In the genomic region with DNA sequence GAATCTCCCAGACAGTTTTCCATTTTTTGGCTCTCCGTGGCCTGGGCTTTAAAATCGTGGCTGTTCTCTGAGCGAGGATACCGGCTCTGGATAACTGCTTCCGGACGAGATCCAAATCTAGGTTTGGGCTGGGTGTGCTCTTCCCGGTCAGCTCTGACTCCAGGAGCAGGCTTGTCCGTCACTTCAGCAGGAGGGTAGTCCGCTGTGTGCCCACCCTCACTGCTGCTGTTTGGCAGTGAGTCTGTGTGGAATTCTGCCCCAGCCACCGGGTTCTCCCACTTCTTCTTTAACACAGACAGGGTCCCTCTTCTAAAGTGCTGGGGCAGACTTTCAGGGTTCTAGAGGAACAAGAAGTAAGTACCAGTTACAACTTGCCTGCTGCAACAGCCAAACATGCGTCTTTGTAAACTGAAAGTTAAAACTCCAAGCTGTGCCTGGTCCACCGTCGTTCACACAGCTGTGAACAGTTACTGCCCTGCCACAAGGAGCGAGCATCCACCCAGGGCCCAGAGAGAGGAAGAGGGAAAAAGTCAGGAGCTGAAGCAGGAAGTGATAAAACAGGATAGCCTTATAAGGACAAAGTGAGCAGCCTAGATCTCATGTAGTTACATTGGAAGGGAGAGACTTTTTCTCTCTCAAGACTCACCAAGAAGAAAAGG, we compare ENCODE assay signal across 7 mouse cellular contexts. TPM values are rescaled to one million over a fixed set of nuclear protein-coding genes. Genes with fewer than 3 reads are reported as not detected.
DNase-seq lines count a peak whose midpoint lies in the region; ATAC-seq and TF ChIP-seq lines count a peak whose summit lies in the region.

No protein-coding gene starts in this region.

- peaks cover 4% of the 10 kb centered on the region; the same call in 1 of the 2 replicates for H3K4me1 ChIP-seq in bone marrow, adult 2 months (ENCODE audit: control insufficient read depth, insufficient read depth, low read length)
- peaks cover 40% of the 10 kb centered on the region for H3K4me1 ChIP-seq in forebrain, embryonic 12.5 days
- H3K4me1 ChIP-seq in liver, adult 2 months (ENCODE audit: control insufficient read depth, insufficient read depth, low read length): peaks cover 3% of the 10 kb centered on the region; the same call in 1 of the 2 replicates

- peak overlapping the region; percentile 46 for H3ac ChIP-seq in myocyte (ENCODE audit: control insufficient read depth, insufficient read length)

- H3K9ac ChIP-seq in forebrain, embryonic 12.5 days: peak overlapping the region; percentile 47
- H3K9ac ChIP-seq in liver, adult 2 months (ENCODE audit: low read depth, low read length): peak overlapping the region; percentile 63

- no peak for ATAC-seq in forebrain, embryonic 12.5 days (ENCODE audit: low FRiP score)

- H3K27me3 ChIP-seq in forebrain, embryonic 12.5 days: no peaks in the 10 kb centered on the region
- no peaks in the 10 kb centered on the region for H3K27me3 ChIP-seq in liver, adult 2 months (ENCODE audit: control insufficient read depth, insufficient read depth, low read length)
- H3K27me3 ChIP-seq in myocyte (ENCODE audit: control insufficient read depth, insufficient read depth, insufficient read length): no peaks in the 10 kb centered on the region

- no peaks in the 10 kb centered on the region for H3K9me3 ChIP-seq in forebrain, embryonic 12.5 days

- H3K27ac ChIP-seq in bone marrow, adult 2 months (ENCODE audit: control insufficient read depth, insufficient read depth, low read depth, low read length, poor library complexity): peak overlapping the region; percentile 43; the same call in 1 of the 2 replicates
- H3K27ac ChIP-seq in forebrain, embryonic 12.5 days: peak overlapping the region; percentile 95
- H3K27ac ChIP-seq in liver, adult 2 months (replicated peaks; ENCODE audit: insufficient read depth, low read depth, low read length): peak overlapping the region; percentile 70

- peaks cover 5% of the 10 kb centered on the region; the same call in 1 of the 2 replicates for H3K36me3 ChIP-seq in forebrain, embryonic 12.5 days (replicated peaks)
- H3K36me3 ChIP-seq in liver, adult 2 months (ENCODE audit: control insufficient read depth, insufficient read depth, low read length): peaks cover 6% of the 10 kb centered on the region
- peaks cover 10% of the 10 kb centered on the region for H3K36me3 ChIP-seq in myocyte (ENCODE audit: control insufficient read depth, insufficient read depth)

- H3K4me3 ChIP-seq in bone marrow, adult 2 months (replicated peaks; ENCODE audit: control insufficient read depth, low read depth, low read length): peak overlapping the region; percentile 74
- H3K4me3 ChIP-seq in forebrain, embryonic 12.5 days (replicated peaks): peak overlapping the region; percentile 21
- H3K4me3 ChIP-seq in liver, adult 2 months (ENCODE audit: insufficient read depth, low read depth, low read length): peak overlapping the region; percentile 64
- H3K4me3 ChIP-seq in myocyte: peak overlapping the region; percentile 72

- no peak for TF ChIP-seq CTCF in bone marrow, adult 2 months (IDR thresholded peaks at IDR 0.05; ENCODE audit: control insufficient read depth, insufficient read depth, low read length)
- no peak for TF ChIP-seq CTCF in liver, adult 2 months (IDR thresholded peaks at IDR 0.05; ENCODE audit: low read depth, low read length)

- H3K79me2 ChIP-seq in liver, adult 2 months (ENCODE audit: control insufficient read depth, insufficient read depth, low read length): peaks cover 10% of the 10 kb centered on the region; the same call in 1 of the 2 replicates
- peaks cover 68% of the 10 kb centered on the region for H3K79me2 ChIP-seq in myocyte (ENCODE audit: control insufficient read depth, insufficient read depth)

- intact Hi-C loops in heart, postnatal 36 days (cut with DNase I): loop anchor here (2.0 to 5.0 kb wide), 2 partner anchors 17 to 153 kb away; partner anchors contain the start of gene Larp4
- intact Hi-C loops in left cerebral cortex, postnatal 14 days (cut with DNase I): loop anchor here (10.0 kb wide), 1 partner anchor 55 kb away; the partner anchor contains the start of gene Lima1

- DNase-seq in heart, postnatal 36 days: peak; percentile 67 to 71
- DNase-seq in liver, adult 2 months (ENCODE audit: extremely low read depth, low read depth, low spot score): no peak
- no peak for DNase-seq in cerebellum, adult 8-10 months
- no peak for DNase-seq in left cerebral cortex, postnatal 14 days (ENCODE audit: low spot score in 2 of 2)

- no peak for TF ChIP-seq POLR2A in bone marrow, adult 2 months (IDR thresholded peaks at IDR 0.05; ENCODE audit: borderline replicate concordance, control insufficient read depth, low read depth, low read length)
- 0 out of 2 replicates have a peak, but pooled peaks have one; percentile 16 for TF ChIP-seq POLR2A in liver, adult 2 months (IDR thresholded peaks at IDR 0.05; ENCODE audit: extremely low read depth, insufficient read depth, low read length)
- peak; percentile 95 for TF ChIP-seq POLR2A in myocyte (IDR thresholded peaks at IDR 0.05; ENCODE audit: insufficient read length, low read depth)

- peak overlapping the region; percentile 35 for H3K4me2 ChIP-seq in forebrain, embryonic 12.5 days
- peak overlapping the region; percentile 70 for H3K4me2 ChIP-seq in myocyte (ENCODE audit: low read depth)

- 50% methylated on average over 14 of the region's 14 CpGs for WGBS in bone marrow, adult 2 months
- WGBS in forebrain, embryonic 12.5 days: 65% methylated on average over 14 of the region's 14 CpGs
- 69% methylated on average over 14 of the region's 14 CpGs for WGBS in liver, adult 2 months

TF ChIP-seq in myocyte, 11 proteins besides CTCF, POLR2A, EP300 and RAD21:
- TF ChIP-seq POLR2AphosphoS2 (IDR thresholded peaks at IDR 0.05; ENCODE audit: insufficient read length, low read depth): peak; percentile 95
- TF ChIP-seq MYOG (IDR thresholded peaks at IDR 0.05; ENCODE audit: control insufficient read depth in 1 of 3, insufficient read depth in 1 of 3, insufficient read length in 2 of 3, low read depth in 2 of 3): peak in 1 of 3 experiments; percentile 36
- TF ChIP-seq SRF (IDR thresholded peaks at IDR 0.05; ENCODE audit: control insufficient read depth, insufficient read length, low read depth): peak; percentile 97
- no peak for TF ChIP-seq REST (IDR thresholded peaks at IDR 0.05; ENCODE audit: insufficient read depth, insufficient read length)
- no peak for TF ChIP-seq TCF12 (IDR thresholded peaks at IDR 0.05; ENCODE audit: insufficient read depth, poor library complexity, severe bottlenecking)
- TF ChIP-seq CEBPB (IDR thresholded peaks at IDR 0.05; ENCODE audit: insufficient read depth, poor library complexity, severe bottlenecking): no peak
- TF ChIP-seq MYOD1 (IDR thresholded peaks at IDR 0.05; ENCODE audit: control insufficient read depth in 1 of 3, insufficient read length in 2 of 3, low read depth in 2 of 3): peak in 2 of 3 experiments; percentile 12 to 39
- no peak for TF ChIP-seq TCF3 (IDR thresholded peaks at IDR 0.05; ENCODE audit: insufficient read length, low read depth)
- no peak for TF ChIP-seq E2F4 (IDR thresholded peaks at IDR 0.05; ENCODE audit: insufficient read depth)
TF ChIP-seq in myocyte: peak in this region for 4.

RNA-seq across cellular contexts. Expression of gene Cers5, which starts 47.1 kb away (rescaled TPM):
- 10.8 and 33.1 TPM in 2 replicates for polyA plus RNA-seq in bone marrow, adult 2 months (2011; ENCODE audit: insufficient read depth, insufficient read length, low replicate concordance, missing spikeins)
- polyA plus RNA-seq in forebrain, embryonic 12.5 days (2016; fragmentation: Nextera tagmentation; extraction: Ambion mirVana): 64.7 and 67.1 TPM in 2 replicates
- total RNA-seq in heart, postnatal 36 days (2021): 10 to 100 TPM; 17.6 to 18.0 TPM
- total RNA-seq in liver, adult 2 months (2014; rRNA removed): 3.2 and 3.8 TPM in 2 replicates
- polyA plus RNA-seq in liver, adult 2 months (2012; rRNA removed): 1.7 and 2.0 TPM in 2 replicates
- polyA plus RNA-seq in myocyte (2012; fragmentation: generic; extraction: Trizol): 68.6 TPM
- total RNA-seq in left cerebral cortex, postnatal 14 days (2021): 10 to 100 TPM; 38.9 to 39.6 TPM

RNA-seq across cellular contexts. Expression of gene Lima1, which starts 55.5 kb away (rescaled TPM):
- polyA plus RNA-seq in bone marrow, adult 2 months (2011; ENCODE audit: insufficient read depth, insufficient read length, low replicate concordance, missing spikeins): 6.5 and 7.5 TPM in 2 replicates
- polyA plus RNA-seq in forebrain, embryonic 12.5 days (2016; fragmentation: Nextera tagmentation; extraction: Ambion mirVana): 41.0 and 47.5 TPM in 2 replicates
- total RNA-seq in heart, postnatal 36 days (2021): 10 to 100 TPM; 19.9 to 21.0 TPM
- total RNA-seq in liver, adult 2 months (2014; rRNA removed): 28.9 and 32.7 TPM in 2 replicates
- 11.2 and 16.0 TPM in 2 replicates for polyA plus RNA-seq in liver, adult 2 months (2012; rRNA removed)
- polyA plus RNA-seq in myocyte (2012; fragmentation: generic; extraction: Trizol): 140 TPM
- 10 to 100 TPM; 10.2 to 13.4 TPM for total RNA-seq in left cerebral cortex, postnatal 14 days (2021)

Comparison
In these comparisons a context has a peak if more than half of its experiments do, and no peak if none do; other contexts are left out.
1. H3K27ac ChIP-seq: peak in every context shown above with its lines; median percentile 95 in forebrain, embryonic 12.5 days; 70 in liver, adult 2 months; 43 in bone marrow, adult 2 months.
2. H3K4me3 ChIP-seq: peak in every context shown above with its lines; median percentile 74 in bone marrow, adult 2 months; 72 in myocyte; 64 in liver, adult 2 months; 21 in forebrain, embryonic 12.5 days.
3. DNase-seq: peak in heart, postnatal 36 days (2 of 2); none in liver, adult 2 months (single experiment), cerebellum, adult 8-10 months (single experiment) and left cerebral cortex, postnatal 14 days (0 of 2).